Mouse (Mus musculus) common myeloid progenitor, adult 5-6 weeks (primary cell): ENCODE measurements around the gene Ntm. TPM values are rescaled to one million over a fixed set of nuclear protein-coding genes. Genes with fewer than 3 reads are reported as not detected.

Experiments
- ATAC-seq: replicated peaks from 2 replicates; pipeline ENCODE4 v1.8.0; 2016; ENCODE audit warnings: low read depth, mild to moderate bottlenecking, moderate TSS enrichment, inconsistent platforms; ENCODE audit not compliant: poor library complexity, severe bottlenecking
- total RNA-seq: library from RNA; stranded (forward); fragments of 200-1000, 187-1606 nt; gene quantifications from 2 replicates; pipeline ENCODE4 v1.2.3, GENCODE M21; 2017

The Ntm gene
- total RNA-seq, 1 experiment from 2014 or later = not detected

DNA sequence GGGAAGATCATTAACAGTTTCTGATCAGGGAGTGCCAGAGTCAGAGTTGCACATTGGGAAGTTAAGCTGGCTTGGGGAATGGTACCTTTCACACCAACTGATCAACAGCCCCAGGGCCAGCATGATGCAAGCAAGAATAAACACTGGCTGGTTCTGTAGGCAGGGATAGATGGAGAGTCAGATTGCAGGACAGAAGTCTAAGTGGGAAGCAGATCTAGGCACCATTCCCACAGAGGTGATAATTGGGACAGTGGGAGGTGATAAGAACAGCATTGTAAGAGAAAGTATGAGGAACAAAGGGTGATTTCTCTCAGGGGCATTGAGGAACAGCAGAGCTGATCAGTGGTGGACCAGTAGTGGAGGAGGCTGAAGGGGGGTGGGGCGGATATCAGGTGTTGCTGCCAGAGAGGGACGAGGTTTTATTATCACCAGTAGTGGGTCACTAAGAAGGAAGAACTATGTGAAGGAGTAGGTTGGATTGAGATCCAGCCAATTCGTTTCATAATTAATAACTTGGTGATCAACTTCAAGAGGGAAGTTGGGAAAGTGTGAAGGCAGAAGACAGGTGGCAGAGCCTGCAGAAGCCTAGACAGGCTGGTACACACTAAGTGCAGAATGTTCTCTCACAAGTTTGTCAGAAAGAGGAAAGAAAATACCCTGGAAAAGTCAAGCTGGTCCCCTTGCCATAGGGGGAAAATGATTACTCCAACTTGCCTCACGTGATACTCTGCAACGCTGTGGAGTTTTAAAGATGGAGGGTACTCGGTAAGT lies 431.6 kb downstream of the Ntm start:
- no peak for ATAC-seq

DNA sequence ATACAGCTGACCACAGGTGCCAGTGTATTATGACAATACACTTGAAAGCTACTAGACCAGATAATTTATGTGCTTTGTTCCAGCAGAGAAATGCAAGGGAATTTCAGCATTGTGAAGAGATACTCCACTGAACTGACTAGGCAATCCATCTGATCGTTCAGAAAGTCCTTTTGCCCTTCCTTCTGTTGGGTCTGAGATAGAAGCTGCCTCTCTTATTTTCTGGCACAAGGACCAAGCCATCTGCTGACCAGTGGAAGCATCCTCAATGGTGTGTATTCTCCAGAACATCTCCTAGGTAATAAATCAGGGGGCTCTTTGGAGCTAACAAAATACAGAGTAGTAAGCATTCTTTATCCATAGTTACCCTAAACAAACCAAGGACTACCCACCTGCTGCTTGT lies 438.8 kb downstream of the Ntm start:
- no peak for ATAC-seq

DNA sequence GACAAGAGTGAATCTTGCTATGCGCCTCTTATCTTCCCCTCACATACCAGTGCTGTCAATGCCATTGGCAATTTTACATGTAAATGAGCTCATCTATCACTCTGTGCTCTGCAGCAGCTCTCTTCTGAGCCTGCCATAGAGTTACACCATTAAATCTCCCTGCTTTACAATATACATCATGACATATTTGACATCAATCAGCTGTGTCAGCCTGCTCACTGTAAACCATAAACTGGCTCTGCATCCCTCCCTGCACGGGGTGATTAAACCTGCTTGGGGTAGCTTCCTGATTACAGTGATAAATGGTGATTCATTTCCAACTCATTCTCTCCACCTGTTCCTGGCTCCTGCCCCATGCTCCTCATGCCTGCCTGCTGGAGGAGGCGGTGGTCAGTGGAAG lies 439.7 kb downstream of the Ntm start:
- no peak for ATAC-seq

DNA sequence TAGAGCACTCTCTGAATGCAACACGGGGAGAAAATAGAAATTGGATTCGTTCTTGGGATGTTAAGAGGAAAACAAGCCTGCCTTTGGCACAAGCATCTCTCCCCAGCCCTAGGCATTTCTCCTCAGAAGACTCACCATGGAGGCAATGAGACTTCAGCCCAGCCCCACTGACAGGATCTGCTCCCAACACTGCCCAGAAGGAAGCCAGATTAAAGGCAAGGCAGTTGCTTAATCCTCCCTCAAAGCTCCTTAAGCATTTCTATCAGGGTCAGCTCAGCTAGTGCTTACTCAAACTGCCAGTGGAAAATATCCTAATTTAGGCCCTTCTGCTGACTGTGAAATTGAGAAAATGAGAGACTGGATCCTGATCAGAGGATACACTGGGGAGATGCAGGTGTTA lies 443.8 kb downstream of the Ntm start:
- ATAC-seq = no peak

DNA sequence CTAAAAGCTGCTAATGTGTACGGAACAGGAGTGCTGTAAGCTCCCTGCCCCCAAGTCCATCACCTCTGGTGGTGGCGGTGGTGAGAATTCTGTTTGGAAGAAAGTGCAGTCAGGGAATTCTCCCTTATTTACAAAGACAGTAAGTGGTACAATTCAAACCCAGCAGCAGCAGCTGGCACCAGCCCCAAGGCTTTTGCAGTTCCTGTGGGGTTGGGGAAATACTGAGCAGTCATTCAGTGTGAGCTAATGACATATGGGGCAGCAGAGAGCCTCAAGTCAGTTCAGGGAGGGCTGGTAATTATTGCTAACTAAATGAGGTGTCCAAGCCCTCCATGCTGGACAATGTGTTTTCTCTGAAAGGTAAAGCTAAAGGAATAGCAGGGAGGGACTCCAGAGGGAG lies 446.3 kb downstream of the Ntm start:
- ATAC-seq = no peak

DNA sequence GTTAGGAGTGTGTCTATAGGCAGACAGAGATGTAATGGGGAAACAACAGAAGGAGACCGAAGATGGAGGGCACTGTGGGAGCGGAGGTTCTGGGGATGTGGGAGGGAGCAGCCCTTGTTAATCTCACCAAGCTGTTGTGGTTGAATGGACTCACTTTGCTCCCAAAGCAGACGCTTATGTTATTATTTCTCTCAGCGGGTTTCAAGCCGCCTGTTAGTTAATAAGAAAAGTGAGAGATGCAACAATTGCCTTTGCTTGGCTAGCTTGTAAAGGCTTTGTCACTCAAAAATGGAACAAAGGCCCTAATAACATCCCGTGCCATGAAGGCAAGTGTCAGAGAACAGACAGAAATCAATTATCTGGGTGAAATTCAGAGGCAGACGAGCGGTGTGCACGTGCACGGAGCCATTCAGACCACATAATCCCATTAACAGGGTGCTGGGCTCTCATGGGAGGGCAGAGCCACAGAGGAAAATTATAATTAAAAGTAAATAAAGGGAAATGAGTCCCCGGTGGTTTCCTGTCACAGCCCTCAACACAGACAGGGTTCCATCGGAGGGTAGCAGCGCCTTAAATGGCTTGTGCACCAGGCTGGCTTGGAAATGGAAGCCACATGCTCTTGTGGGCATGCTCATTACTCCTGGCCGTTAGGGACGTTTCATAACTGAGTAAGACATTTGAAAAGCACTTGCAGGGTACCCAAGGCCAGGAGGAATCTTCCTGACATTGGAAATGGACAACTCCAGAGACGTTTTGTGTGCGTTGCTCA lies 448.2 kb downstream of the Ntm start:
- ATAC-seq = no peak

DNA sequence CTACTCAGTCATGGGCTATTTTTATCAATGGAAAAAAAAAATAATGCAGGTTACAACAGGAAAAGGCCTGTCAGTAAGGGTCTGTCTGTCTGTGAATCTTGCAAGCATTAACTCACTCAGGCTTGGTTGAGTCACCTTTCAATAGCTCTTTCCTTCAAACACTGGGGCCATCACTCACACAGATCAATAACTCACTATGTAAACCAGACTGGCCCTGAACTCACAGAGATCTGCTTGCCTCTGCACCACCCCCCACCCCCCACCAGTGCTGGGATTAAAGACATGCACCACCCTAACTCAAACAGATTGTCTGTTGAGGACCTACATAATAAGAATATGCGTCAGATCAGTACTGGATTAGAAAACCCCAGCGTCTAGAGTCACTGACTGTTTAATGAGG lies 466.9 kb downstream of the Ntm start:
- ATAC-seq = no peak

DNA sequence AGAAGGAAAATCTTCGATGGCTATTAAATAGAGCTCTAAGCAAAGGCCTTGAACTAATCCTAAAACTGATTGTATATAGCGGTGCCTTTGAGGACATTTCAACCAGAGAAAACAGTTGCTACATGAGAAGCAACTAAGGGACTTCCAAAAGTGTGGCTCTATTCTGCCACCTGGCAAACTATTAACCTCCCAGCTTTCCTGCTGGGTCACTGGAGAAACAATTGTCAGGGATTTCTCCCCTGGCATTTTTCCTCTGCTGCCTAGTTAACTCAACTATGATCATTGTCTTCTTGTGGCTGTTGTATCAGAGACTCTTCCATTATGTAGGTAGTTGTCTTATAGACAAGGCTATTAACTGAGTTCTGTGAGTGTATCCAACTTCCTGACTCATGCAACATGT lies 480.7 kb downstream of the Ntm start:
- ATAC-seq = no peak

DNA sequence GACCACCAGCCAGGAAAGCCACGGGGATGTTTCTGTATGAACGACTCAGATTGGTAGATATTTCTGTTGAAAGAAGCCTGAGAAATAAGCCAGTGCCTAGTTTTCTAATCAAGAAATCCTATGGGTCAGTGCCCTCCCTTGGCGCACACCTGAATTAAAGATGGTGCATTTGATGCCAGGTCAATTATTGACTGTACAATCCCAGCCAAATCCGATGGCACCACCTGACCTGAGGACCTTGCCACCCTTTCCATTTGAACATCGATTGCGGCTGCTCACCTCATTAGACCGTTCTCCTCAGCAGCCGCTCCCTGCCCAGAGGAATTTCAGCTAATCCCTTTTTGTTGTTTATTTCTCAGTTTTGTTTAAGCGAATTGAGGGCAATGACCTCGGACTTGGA lies 483.9 kb downstream of the Ntm start:
- ATAC-seq = no peak

DNA sequence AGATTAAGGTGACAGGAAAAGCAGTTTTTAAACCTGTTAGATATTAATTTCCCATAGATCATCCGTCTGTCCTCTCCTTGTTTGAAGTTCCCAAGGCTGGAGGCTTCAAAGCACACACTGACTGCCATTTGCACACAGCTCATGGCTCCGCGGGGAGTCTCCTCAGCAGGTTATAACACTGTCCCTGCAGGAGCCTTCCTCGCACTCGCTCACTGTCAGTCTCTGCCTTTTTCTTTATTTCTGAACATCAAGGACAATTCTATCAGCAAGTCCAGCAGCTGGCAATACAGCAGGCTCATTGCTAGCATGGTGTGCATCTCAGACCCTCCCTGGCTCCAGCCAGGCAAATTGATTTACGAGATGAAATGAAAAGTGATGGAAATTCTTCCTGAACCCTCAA lies 485.7 kb downstream of the Ntm start:
- no peak for ATAC-seq

DNA sequence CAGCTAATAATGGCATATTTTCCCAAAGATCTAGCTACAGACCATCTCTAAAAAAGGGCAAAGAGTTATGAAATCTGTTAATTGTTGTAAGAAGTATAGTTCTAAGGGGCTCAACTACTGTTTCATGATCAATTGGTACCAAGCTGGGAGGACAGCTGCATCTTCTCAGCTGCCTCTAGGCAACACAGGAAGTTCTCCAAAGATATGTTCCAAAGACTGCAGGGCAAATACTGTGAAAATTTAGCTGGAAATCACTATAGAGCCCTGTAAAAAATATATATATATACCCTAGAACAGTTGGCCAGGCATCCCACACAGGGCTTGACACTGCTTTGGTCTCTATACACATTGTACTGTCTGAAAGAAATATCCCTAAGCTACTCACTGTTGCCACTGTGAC lies 489.5 kb downstream of the Ntm start:
- no peak for ATAC-seq

DNA sequence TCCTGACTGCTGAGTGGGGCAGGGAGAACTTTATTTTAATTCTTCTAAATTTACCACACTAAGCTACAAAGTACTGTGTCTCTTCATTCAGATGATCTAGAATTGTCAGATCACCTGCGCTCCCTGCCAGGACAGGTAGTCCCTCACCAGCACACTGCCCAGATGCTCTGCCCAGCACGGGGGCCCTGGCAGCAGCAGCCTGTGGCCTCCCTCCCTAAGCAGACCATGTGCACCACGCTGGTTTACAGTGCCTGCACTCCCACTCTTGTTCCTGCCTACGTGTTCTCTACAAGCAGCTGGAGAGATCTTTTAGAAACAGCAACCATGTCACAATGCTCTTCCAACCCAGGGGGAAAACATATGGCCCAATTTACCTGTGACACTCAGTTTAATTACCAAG lies 490.7 kb downstream of the Ntm start:
- no peak for ATAC-seq

DNA sequence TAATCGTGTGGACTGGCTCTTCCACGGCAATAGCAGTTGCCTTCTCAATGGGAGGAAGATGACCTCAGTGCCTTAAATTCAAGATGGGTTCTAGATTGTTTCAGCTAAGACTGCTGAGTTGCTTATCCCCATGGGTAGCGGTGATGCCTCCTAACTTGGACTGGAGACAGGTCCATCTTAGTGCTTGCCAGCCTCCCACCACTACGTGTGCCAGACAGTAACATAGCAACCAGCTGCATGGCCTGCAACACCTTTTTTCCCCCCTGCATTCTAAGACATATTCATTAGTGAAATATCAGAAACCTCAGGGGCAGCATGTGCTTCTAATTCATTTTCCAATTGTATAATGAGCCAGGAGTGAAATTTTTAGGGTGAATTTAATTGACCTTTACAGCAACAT lies 498.2 kb downstream of the Ntm start:
- no peak for ATAC-seq

DNA sequence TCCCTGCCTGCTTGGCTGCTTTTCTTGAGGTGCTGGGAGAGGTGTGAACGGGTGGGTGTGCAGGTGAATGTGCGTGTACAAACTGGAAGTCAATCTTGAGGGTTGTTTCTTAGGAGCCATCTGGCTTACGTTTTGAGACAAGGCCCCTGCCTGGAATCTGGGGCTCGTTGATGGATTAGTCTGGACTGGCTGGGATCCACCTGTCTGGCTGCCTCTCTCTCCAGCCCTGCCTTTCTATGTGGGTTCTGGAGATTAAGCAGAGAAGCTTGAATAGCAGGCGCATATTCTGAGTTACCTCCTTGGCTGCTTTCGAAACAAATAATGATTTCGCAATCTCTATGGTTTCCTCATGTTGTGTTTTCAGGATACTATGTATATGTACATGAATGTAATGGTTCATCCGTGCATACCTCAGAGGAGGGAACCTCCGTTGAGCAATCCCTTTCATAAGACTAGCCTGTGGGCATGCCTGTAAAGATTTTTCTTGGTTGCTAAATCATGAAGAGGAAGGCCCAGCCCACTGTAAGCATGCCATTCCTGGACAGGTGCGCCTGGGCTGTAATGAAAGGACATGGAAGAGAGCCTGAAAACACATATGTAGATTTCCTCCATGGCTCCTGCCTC lies 499.9 kb downstream of the Ntm start:
- no peak for ATAC-seq

DNA sequence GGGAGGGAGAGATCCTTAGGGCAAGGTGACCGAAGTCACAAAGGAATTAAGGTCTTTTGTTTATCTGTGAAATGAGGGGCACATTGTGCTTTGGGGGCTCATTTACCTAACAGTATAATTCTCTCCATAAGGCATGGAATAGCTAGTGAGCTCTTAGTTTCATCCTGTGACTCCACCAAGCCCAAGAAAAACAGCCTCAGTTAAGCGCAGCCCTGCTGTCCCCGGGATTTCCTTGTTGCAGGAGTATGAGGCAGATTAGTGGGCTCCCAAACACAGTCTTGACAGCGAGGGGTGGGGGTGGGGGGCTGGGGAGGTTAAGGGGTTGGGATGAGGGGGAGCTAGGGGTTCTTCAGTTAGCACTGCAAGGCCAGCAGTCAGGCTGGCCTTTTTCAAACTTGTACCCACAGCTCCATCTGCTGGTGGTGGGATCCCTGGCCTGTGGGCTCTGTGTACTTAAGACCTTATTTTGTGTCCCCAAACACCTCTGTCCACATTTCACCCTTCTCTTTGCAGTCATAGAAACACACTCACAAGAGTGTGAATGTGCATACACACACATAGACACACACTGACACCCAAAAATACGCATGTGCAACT lies 504.9 kb downstream of the Ntm start:
- ATAC-seq = no peak

DNA sequence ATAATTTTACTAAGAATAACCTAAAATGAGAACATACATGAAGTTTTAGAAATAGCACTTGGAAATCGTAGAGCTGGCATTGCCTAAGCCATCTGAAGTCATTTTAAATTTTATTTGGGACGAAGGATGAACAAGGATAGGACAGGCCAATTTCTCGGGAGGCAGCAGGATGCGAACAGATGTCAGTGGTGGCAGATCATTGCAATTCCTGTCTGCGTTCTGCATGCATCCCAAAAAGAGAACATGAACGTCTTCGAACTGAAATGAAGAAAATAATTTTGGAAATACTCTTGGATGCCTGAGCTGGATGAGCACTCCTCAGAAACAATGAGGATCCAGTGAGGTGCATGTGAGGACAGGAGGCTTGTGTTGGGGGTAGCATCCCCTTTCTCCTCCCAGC lies 506.9 kb downstream of the Ntm start:
- ATAC-seq = no peak

DNA sequence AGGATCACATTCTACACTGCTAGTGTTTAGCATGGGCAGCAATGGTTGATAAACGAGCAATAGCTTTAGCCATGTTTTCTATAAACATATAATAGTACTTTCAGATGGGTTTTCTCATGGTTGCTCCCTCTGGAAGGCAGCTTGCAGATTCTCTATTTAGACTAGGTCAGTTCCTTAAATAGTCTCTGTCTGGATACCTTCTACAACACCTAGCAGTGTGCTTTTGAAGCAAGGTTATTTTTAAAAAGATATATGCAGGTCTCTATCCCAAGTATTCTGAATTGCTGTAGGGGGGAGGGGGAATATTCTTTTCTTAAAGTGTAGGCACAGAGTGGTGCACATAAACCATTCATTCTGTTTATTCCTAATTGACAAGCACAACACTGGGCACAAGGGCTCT lies 511.7 kb downstream of the Ntm start:
- ATAC-seq = no peak

DNA sequence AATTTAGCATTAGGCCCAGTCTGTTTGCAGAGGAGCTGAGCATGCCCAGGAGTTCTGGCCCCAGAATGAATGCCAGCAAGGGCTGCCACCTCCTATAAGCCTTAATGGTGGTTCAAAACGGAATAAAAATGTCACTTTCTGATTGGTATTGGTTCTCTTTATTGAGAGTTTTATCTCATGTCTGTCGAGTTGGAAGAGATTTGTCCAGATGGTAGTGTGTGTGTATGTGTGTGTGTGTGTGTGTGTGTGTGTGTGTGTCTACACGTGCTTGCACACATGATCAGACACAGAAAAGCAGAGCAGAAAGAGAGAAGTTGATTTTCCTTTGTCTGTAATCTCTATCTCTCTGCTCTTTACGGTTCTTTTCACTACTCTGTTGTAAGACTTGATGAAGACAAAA lies 518.9 kb downstream of the Ntm start:
- ATAC-seq = no peak

DNA sequence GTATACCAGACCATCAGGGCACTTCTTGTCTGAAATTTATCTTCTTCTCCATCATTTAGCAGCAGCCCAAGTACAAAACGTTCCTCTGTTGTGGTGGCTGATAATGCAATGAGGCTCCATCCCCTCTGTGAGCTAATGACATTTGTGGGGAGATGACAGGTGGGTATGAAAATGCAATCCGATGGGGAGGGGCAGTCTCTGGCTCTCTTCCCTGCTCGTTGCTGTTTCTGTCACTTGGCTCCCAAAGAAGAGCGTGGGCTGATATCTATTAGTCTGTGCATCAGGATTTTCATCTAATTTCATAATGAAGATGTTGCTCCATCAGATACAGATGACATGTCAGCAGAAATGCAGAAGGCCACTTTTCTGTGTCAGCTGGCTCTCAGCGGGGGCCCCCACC lies 523.5 kb downstream of the Ntm start:
- ATAC-seq = no peak

DNA sequence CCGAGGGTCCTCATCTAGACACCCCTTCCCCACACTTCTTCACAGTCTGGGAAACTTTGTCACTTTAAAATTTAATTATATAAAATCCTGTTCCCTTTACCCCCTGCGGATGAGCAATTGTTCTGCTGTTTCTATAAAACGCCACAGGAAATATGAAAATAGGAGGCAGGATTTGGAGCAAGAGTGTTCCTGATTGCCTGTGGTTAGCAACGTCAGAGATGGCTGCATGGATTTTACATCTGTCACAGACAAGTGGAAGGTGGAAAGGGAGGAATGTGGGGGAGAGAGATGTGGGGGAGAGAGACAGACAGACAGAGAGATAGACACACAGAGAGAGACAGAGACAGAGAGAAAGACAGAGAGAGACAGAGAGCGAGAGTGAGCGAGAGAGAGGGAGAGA lies 528.3 kb downstream of the Ntm start:
- ATAC-seq = no peak

DNA sequence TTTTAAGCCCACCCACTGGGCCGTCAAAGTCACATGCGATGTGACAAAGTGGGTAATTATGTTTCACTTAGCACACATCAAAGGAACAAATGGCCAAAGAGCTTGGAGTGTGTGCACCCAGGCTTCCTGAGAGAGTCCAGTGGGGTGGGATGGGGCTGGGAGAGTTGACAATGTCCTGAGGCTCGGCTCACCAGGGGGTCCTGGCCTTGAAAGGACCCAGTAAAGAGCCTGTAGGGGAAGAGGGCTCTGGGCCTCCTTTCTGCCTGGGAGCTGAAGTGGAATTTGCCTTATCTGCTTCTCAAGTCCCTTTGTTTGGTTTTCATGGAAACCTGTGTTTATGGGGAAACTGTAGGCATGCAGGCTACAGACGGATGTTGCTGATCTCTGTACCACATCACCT lies 529.0 kb downstream of the Ntm start:
- no peak for ATAC-seq
